Mouse (Mus musculus) megakaryocyte, embryonic 14.5 days (primary cell): ENCODE measurements around the gene Apon.

Source experiments
- FLI1 ChIP-seq: IDR thresholded peaks from 2 replicates; pipeline ENCODE4 v1.6.1; 2012; ENCODE audit warnings: low read length, inconsistent platforms, mixed read lengths
- GATA1 ChIP-seq: IDR thresholded peaks from 3 replicates; pipeline ENCODE4 v1.6.1; 2012; ENCODE audit warnings: mixed read lengths, low read length, inconsistent platforms, borderline replicate concordance

DNA sequence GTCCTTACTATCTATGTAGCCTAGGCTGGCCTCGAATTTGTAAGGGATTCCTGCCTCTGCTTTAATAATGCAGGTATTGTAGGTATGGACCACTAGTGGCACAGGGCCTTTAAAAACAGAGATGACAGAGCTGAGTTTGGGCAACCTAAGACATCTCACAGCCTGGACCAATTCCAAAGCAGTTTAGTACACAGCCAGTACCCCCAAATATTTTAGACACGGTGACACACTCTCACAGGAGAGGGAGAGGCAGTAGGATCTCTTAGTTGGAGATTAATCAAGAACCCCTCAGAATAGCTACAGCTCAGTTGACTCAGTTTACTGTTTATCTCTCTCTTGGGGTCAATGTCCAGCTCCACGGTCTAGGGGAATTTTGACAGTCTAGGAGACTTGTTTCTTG is 48.5 kb downstream of the Apon start:
- no peak for TF ChIP-seq GATA1
- no peak for TF ChIP-seq FLI1
